Mouse (Mus musculus) stomach, postnatal 0 days (tissue): ENCODE measurements around the gene Pole4. TPM values are rescaled to one million over a fixed set of nuclear protein-coding genes. Genes with fewer than 3 reads are reported as not detected.
A peak's percentile ranks its signal among the peaks of the same experiment; 100 is the strongest.

Experiments
- ATAC-seq: fragments of 200-750 bp; cut with Nextera tagmentation; 2 replicates; pipeline ENCODE4 v1.8.0; 2017; ENCODE audit not compliant: low FRiP score, low TSS enrichment
- DNase-seq: peaks from one replicate; pipeline ENCODE4 v3.0.0-alpha.2; 2016; ENCODE audit warnings: low spot score
- H3K27ac ChIP-seq: fragments of 300-500 bp; sonication (generic); replicated peaks from 2 replicates; pipeline ENCODE4 v1.5.1; 2014; ENCODE audit warnings: mild to moderate bottlenecking, control low read depth
- H3K27me3 ChIP-seq: fragments of 300-500 bp; sonication (generic); 2 replicates; pipeline ENCODE4 v1.6.1; 2014; ENCODE audit warnings: low read length; ENCODE audit not compliant: control insufficient read depth, insufficient read depth
- H3K36me3 ChIP-seq: fragments of 300-500 bp; sonication (generic); 2 replicates; pipeline ENCODE4 v1.6.1; 2014; ENCODE audit warnings: low read length, mixed read lengths; ENCODE audit not compliant: control insufficient read depth, insufficient read depth
- H3K4me1 ChIP-seq: fragments of 300-500 bp; sonication (generic); replicated peaks from 2 replicates; pipeline ENCODE4 v1.6.1; 2014; ENCODE audit warnings: antibody characterized with exemption; ENCODE audit not compliant: control insufficient read depth, insufficient read depth
- H3K4me2 ChIP-seq: fragments of 300-500 bp; sonication (generic); replicated peaks from 2 replicates; pipeline ENCODE4 v1.6.1; 2014; ENCODE audit warnings: low read depth, mild to moderate bottlenecking, control low read depth, moderate library complexity
- H3K4me3 ChIP-seq: fragments of 300-500 bp; sonication (generic); 2 replicates; pipeline ENCODE4 v1.5.1; 2014; ENCODE audit warnings: low read depth, low read length, control low read depth
- H3K9ac ChIP-seq: fragments of 300-500 bp; sonication (generic); 2 replicates; pipeline ENCODE4 v1.6.1; 2014; ENCODE audit warnings: mild to moderate bottlenecking, low read length, control low read depth, mixed read lengths
- H3K9me3 ChIP-seq: fragments of 300-500 bp; sonication (generic); 2 replicates; pipeline ENCODE4 v1.6.1; 2016; ENCODE audit warnings: low read length; ENCODE audit not compliant: control insufficient read depth
- CTCF ChIP-seq: IDR thresholded peaks from 2 replicates; pipeline ENCODE4 v1.5.1; 2016; ENCODE audit warnings: antibody characterized with exemption, low read depth, mild to moderate bottlenecking, moderate library complexity
- EP300 ChIP-seq: optimal IDR thresholded peaks from 2 replicates; pipeline ENCODE3; 2016; ENCODE audit warnings: antibody characterized with exemption
- WGBS: fragments of 180-500 bp; shearing (Covaris S2); extraction: QIAGEN DNeasy Blood & Tissue Kit; methylation state at CpG from one replicate; pipeline ENCODE4 v1.1.7; 2014; 5-methylcytosine and 5-hydroxymethylcytosine counted together
- polyA plus RNA-seq: library from polyadenylated mRNA; unstranded; fragments of >200 nt; fragmentation: Nextera tagmentation; extraction: Ambion mirVana; gene quantifications from 2 replicates; pipeline ENCODE4 v1.2.1, GENCODE M21; 2015

Pole4 gene
- polyA plus RNA-seq, 1 experiment from 2014 or later = 84.5 TPM

DNA sequence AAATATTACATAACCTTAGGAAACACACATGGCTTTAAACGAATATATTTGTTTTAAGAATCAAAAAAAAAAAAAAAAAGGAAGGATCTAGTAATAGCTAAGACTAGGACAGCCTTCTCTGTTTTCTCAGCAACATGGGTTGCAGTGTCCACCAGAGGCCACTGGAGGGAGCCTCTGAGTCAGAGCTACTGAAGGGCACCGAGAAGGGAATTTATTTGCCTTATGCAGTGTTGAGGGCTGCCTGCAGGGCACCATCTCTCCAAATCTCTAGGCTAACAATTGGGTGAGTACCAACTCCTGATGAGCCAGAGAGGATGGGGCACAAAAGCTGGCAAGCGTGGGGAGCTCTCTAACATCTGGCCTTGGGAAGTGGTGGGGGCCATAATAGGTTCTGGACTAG, 9.1 kb upstream of the Pole4 start:
- H3K36me3 ChIP-seq = no peaks in the 10 kb centered on the region
- peak overlapping the region; percentile 56; the same call in 1 of the 2 replicates for H3K27ac ChIP-seq
- no peak overlapping the region for H3K4me2 ChIP-seq
- peak; percentile 94 for TF ChIP-seq CTCF
- TF ChIP-seq EP300 = no peak
- DNase-seq (peak; percentile 77), ATAC-seq (peak; percentile 81)
- no peak overlapping the region for H3K4me3 ChIP-seq
- no peaks in the 10 kb centered on the region for H3K9me3 ChIP-seq
- H3K4me1 ChIP-seq = no peaks in the 10 kb centered on the region
- no peaks in the 10 kb centered on the region for H3K27me3 ChIP-seq
- H3K9ac ChIP-seq = no peak overlapping the region
- WGBS = 9% methylated on average over 3 of the region's 3 CpGs

DNA sequence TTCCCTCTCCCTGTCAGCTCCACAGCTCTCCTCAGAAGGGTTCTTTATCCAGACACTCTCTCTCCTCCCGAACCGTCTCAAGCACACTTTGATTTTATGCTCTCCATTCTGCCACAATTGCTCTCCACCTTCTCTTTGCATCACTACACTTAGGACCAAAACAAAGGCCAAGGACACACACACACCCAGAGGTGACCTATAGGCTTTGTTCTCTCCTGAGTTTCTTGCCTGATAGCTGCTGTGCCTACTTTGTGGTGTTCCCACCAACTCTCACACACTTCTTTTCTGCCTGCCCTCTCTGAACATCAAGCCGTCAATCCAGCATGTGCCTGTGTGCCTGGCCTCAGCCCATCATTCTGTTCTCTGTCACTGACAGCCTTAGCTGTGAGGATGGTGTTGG, 2.6 kb upstream of the Pole4 start:
- TF ChIP-seq EP300 = no peak
- no peak for DNase-seq
- Histone ChIP-seq H3K4me2 (no peak overlapping the region), H3K27ac (no peak overlapping the region), H3K9me3 (no peaks in the 10 kb centered on the region), H3K9ac (no peak overlapping the region), H3K4me1 (no peaks in the 10 kb centered on the region), H3K36me3 (no peaks in the 10 kb centered on the region), H3K27me3 (no peaks in the 10 kb centered on the region), H3K4me3 (no peak overlapping the region)
- WGBS = 87% methylated on average over 3 of the region's 3 CpGs
- no peak for ATAC-seq

DNA sequence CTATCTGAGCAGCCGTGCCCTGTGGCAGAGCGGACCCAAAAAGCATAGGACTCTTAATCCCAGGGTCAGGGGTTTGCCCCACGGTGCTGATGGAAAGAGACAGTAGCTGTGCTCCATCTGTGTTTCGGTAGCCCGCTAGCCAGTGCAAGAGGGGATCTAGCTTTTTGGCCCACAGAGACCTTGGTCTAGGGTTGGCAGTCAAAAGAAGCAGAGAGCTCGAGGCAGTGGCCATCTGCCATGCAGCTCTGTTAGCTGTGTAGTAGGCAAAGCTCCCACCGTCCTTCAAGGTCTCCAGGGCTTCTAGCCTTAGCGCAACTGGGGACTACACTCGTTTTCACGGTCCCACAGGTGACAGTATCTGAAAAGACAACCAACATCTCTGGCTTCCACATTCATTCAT, 2.1 kb upstream of the Pole4 start:
- no peak overlapping the region for H3K4me2 ChIP-seq
- DNase-seq (no peak), ATAC-seq (no peak)
- H3K27ac ChIP-seq = no peak overlapping the region
- TF ChIP-seq CTCF (no peak), EP300 (no peak)
- no peak overlapping the region for H3K9ac ChIP-seq
- 85% methylated on average over 10 of the region's 10 CpGs for WGBS
- H3K36me3 ChIP-seq = no peaks in the 10 kb centered on the region
- no peaks in the 10 kb centered on the region for H3K9me3 ChIP-seq
- H3K4me3 ChIP-seq = no peak overlapping the region
- no peaks in the 10 kb centered on the region for H3K4me1 ChIP-seq
- H3K27me3 ChIP-seq = no peaks in the 10 kb centered on the region

DNA sequence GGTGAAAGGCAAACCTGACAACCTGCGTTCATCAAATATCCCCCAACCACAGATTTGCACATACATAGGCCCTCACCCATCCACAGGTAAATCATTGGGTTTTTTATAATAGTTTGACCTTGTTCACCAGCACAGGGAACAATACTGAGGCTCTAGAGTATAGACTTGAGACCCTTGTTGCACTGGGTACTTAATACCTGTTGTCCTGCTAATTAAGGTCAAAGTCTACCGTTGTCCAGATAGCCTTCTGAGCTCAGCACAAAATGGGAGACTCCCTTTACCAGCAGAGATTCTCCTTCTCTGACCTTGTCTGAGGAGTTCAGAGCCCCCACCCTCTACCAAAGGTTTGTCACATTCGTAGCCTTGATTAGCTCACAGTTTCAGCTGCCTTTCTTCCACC, 1.5 kb downstream of the Pole4 start:
- H3K36me3 ChIP-seq = no peaks in the 10 kb centered on the region
- ATAC-seq (no peak), DNase-seq (no peak)
- no peaks in the 10 kb centered on the region for H3K9me3 ChIP-seq
- no peak overlapping the region for H3K4me3 ChIP-seq
- H3K9ac ChIP-seq = no peak overlapping the region
- no peak overlapping the region for H3K4me2 ChIP-seq
- H3K27ac ChIP-seq = no peak overlapping the region
- TF ChIP-seq CTCF = no peak
- no peak for TF ChIP-seq EP300
- H3K27me3 ChIP-seq = no peaks in the 10 kb centered on the region
- H3K4me1 ChIP-seq = no peaks in the 10 kb centered on the region
- WGBS = 89% methylated on average over 3 of the region's 3 CpGs

DNA sequence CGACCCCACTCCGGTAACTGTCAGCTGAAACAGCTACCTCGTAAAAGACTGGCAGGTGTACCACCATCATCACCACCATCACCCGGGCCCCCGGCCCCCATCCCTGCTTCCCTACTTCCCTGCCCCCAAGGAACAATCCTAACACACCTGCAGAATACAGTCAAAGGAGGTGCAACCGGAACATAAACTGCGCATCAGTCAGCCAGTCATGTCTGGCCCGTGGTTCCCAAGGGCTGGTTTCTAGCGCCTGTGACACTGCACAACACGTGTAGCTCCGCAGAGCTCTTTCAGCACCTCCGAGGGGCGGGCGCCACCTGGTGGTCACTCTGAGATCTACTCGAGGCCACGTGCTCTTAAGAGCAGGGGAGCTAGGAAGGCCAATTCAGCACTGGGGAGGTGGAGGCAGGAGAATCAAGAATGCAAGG, 2.6 kb downstream of the Pole4 start:
- peak; percentile 88 for ATAC-seq
- H3K4me1 ChIP-seq = no peaks in the 10 kb centered on the region
- 28% methylated on average over 16 of the region's 16 CpGs for WGBS

DNA sequence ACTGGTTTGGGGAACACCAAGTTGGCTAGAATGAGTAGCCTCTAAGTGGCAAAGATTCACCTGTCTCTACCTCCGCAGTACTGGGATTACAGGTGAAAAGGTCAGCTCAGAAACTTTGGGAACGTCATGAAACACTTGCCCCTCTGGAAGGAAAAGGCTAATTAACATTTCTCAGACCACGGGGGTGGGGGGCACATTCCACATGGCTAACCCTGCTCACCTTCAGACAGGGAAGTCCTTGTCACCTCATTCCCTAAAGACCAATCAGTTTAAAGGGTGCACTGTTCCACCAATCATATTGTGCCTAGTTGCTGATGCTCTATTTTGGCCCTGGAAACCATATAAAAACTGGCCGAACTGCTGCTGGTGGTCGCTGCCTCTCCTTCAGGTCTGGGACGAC, 3.9 kb downstream of the Pole4 start:
- no peak overlapping the region for H3K4me2 ChIP-seq
- no peaks in the 10 kb centered on the region for H3K27me3 ChIP-seq
- H3K4me3 ChIP-seq = no peak overlapping the region
- no peak overlapping the region for H3K9ac ChIP-seq
- WGBS = 67% methylated on average over 6 of the region's 6 CpGs
- no peak for TF ChIP-seq EP300
- no peak for TF ChIP-seq CTCF
- DNase-seq (no peak), ATAC-seq (no peak)
- H3K4me1 ChIP-seq = no peaks in the 10 kb centered on the region
- no peaks in the 10 kb centered on the region for H3K9me3 ChIP-seq
- H3K36me3 ChIP-seq = no peaks in the 10 kb centered on the region
- no peak overlapping the region for H3K27ac ChIP-seq

More for the DNA sequence above, 2.6 kb downstream of the Pole4 start:
- no peak overlapping the region for H3K27ac ChIP-seq
- TF ChIP-seq EP300 (no peak), CTCF (peak; percentile 100)
- H3K4me2 ChIP-seq = no peak overlapping the region
- peak; percentile 89 for DNase-seq
- no peak overlapping the region for H3K4me3 ChIP-seq
- no peaks in the 10 kb centered on the region for H3K36me3 ChIP-seq
- H3K9me3 ChIP-seq = no peaks in the 10 kb centered on the region
- no peaks in the 10 kb centered on the region for H3K27me3 ChIP-seq
- H3K9ac ChIP-seq = no peak overlapping the region
